Mouse (Mus musculus): ENCODE data around the gene Ugt2a1. TPM values are rescaled to one million over a fixed set of nuclear protein-coding genes. Genes with fewer than 3 reads are reported as not detected.
"Not testable (repeated sequence)": the region's sequence is repeated elsewhere in the genome, so short reads cannot be mapped to it uniquely, and the experiment has no call there.

Ugt2a1 gene
- polyA plus RNA-seq (2015; fragmentation: Nextera tagmentation; extraction: Ambion mirVana): not detected in 2 replicates

- 77% methylated on average over 1 of the region's 1 CpGs for WGBS
- no peak within 1 kb of the TSS for H3K9ac ChIP-seq
- H3K9me3 ChIP-seq: no peaks in the 10 kb centered on the region
- no peaks in the 10 kb centered on the region for H3K36me3 ChIP-seq
- no peaks in the 10 kb centered on the region for H3K4me1 ChIP-seq
- ATAC-seq (ENCODE audit: extremely low read depth, insufficient number of reproducible peaks, low FRiP score, low TSS enrichment): no peak
- no peaks in the 10 kb centered on the region for H3K27me3 ChIP-seq (replicated peaks)
- no peak within 1 kb of the TSS for H3K4me3 ChIP-seq
- no peak within 1 kb of the TSS for H3K4me2 ChIP-seq
- H3K27ac ChIP-seq (replicated peaks): no peak within 1 kb of the TSS
These were observed at the start of gene Ugt2a1 for GRCm38 (mm10) chr5:87490771-87491170. Ugt2a1 (minus strand) TSS chr5:87490871.

- no peaks in the 10 kb centered on the region for H3K27me3 ChIP-seq (replicated peaks)
- WGBS: 74% methylated on average over 2 of the region's 2 CpGs
These were observed 47.4 kb upstream of the Ugt2a1 start, which contains the start of gene Sult1b1 for GRCm38 (mm10) chr5:87538111-87538510. Sult1b1 (minus strand) TSS chr5:87538195.

GRCm38 (mm10) chr5:87535994-87536644, 45.4 kb upstream of the Ugt2a1 start:
- no peak for ATAC-seq (ENCODE audit: extremely low read depth, insufficient number of reproducible peaks, low FRiP score, low TSS enrichment)
- Histone ChIP-seq H3K36me3 (no peaks in the 10 kb centered on the region), H3K27ac (replicated peaks) (no peak overlapping the region), H3K4me3 (no peak overlapping the region), H3K4me1 (no peaks in the 10 kb centered on the region), H3K9me3 (no peaks in the 10 kb centered on the region), H3K9ac (no peak overlapping the region), H3K4me2 (no peak overlapping the region), H3K27me3 (replicated peaks) (no peaks in the 10 kb centered on the region)
- WGBS: 69% methylated on average over 4 of the region's 4 CpGs

More at GRCm38 (mm10) chr5:87538111-87538510, 47.4 kb upstream of the Ugt2a1 start, which contains the start of gene Sult1b1:
- no peak within 1 kb of the TSS for H3K27ac ChIP-seq (replicated peaks)
- ATAC-seq (ENCODE audit: extremely low read depth, insufficient number of reproducible peaks, low FRiP score, low TSS enrichment): no peak
- no peak within 1 kb of the TSS for H3K4me3 ChIP-seq
- no peak within 1 kb of the TSS for H3K4me2 ChIP-seq
- H3K36me3 ChIP-seq: no peaks in the 10 kb centered on the region
- H3K9me3 ChIP-seq: no peaks in the 10 kb centered on the region
- H3K9ac ChIP-seq: no peak within 1 kb of the TSS
- H3K4me1 ChIP-seq: no peaks in the 10 kb centered on the region

- no peaks in the 10 kb centered on the region for H3K36me3 ChIP-seq
- WGBS: 57% methylated on average over 2 of the region's 2 CpGs
These were observed 41.6 kb upstream of the Ugt2a1 start for GRCm38 (mm10) chr5:87532288-87532687.

GRCm38 (mm10) chr5:87523561-87523960, 32.9 kb upstream of the Ugt2a1 start:
- not testable (repeated sequence) for H3K27me3 ChIP-seq (replicated peaks); H3K9ac ChIP-seq; H3K4me3 ChIP-seq; H3K9me3 ChIP-seq; H3K36me3 ChIP-seq; H3K4me2 ChIP-seq; ATAC-seq (ENCODE audit: extremely low read depth, insufficient number of reproducible peaks, low FRiP score, low TSS enrichment); H3K27ac ChIP-seq (replicated peaks); H3K4me1 ChIP-seq
- WGBS: 62% methylated on average over 2 of the region's 2 CpGs

More at GRCm38 (mm10) chr5:87532288-87532687, 41.6 kb upstream of the Ugt2a1 start:
- ATAC-seq (ENCODE audit: extremely low read depth, insufficient number of reproducible peaks, low FRiP score, low TSS enrichment): no peak
- Histone ChIP-seq H3K9me3 (no peaks in the 10 kb centered on the region), H3K4me3 (no peak overlapping the region), H3K4me2 (no peak overlapping the region), H3K27ac (replicated peaks) (no peak overlapping the region), H3K27me3 (replicated peaks) (no peaks in the 10 kb centered on the region), H3K4me1 (no peaks in the 10 kb centered on the region), H3K9ac (no peak overlapping the region)

- Histone ChIP-seq H3K27ac (replicated peaks) (no peak overlapping the region), H3K4me1 (no peaks in the 10 kb centered on the region), H3K4me3 (no peak overlapping the region), H3K9me3 (no peaks in the 10 kb centered on the region), H3K9ac (no peak overlapping the region), H3K27me3 (replicated peaks) (no peaks in the 10 kb centered on the region), H3K4me2 (no peak overlapping the region), H3K36me3 (no peaks in the 10 kb centered on the region)
- no peak for ATAC-seq (ENCODE audit: extremely low read depth, insufficient number of reproducible peaks, low FRiP score, low TSS enrichment)
- 57% methylated on average over 4 of the region's 4 CpGs for WGBS
These were observed 15.2 kb upstream of the Ugt2a1 start for GRCm38 (mm10) chr5:87505776-87506458.

- ATAC-seq (ENCODE audit: extremely low read depth, insufficient number of reproducible peaks, low FRiP score, low TSS enrichment): no peak
- Histone ChIP-seq H3K27me3 (replicated peaks) (no peaks in the 10 kb centered on the region), H3K4me2 (no peak overlapping the region), H3K9ac (no peak overlapping the region), H3K4me3 (no peak overlapping the region), H3K4me1 (no peaks in the 10 kb centered on the region), H3K9me3 (no peaks in the 10 kb centered on the region), H3K36me3 (no peaks in the 10 kb centered on the region), H3K27ac (replicated peaks) (no peak overlapping the region)
- 66% methylated on average over 1 of the region's 1 CpGs for WGBS
These were observed 12.0 kb upstream of the Ugt2a1 start for GRCm38 (mm10) chr5:87502687-87503086.

- ATAC-seq (ENCODE audit: extremely low read depth, insufficient number of reproducible peaks, low FRiP score, low TSS enrichment): no peak
These were observed 8.7 kb upstream of the Ugt2a1 start for GRCm38 (mm10) chr5:87499341-87499740.

GRCm38 (mm10) chr5:87498936-87499335, 8.3 kb upstream of the Ugt2a1 start:
- no peaks in the 10 kb centered on the region for H3K9me3 ChIP-seq
- ATAC-seq (ENCODE audit: extremely low read depth, insufficient number of reproducible peaks, low FRiP score, low TSS enrichment): no peak
- no peaks in the 10 kb centered on the region for H3K4me1 ChIP-seq
- no peak overlapping the region for H3K4me3 ChIP-seq
- H3K27me3 ChIP-seq (replicated peaks): no peaks in the 10 kb centered on the region
- H3K4me2 ChIP-seq: no peak overlapping the region
- H3K9ac ChIP-seq: no peak overlapping the region
- H3K36me3 ChIP-seq: no peaks in the 10 kb centered on the region
- no peak overlapping the region for H3K27ac ChIP-seq (replicated peaks)

More at GRCm38 (mm10) chr5:87499341-87499740, 8.7 kb upstream of the Ugt2a1 start:
- Histone ChIP-seq H3K36me3 (no peaks in the 10 kb centered on the region), H3K27ac (replicated peaks) (no peak overlapping the region), H3K4me3 (no peak overlapping the region), H3K27me3 (replicated peaks) (no peaks in the 10 kb centered on the region), H3K4me1 (no peaks in the 10 kb centered on the region), H3K9me3 (no peaks in the 10 kb centered on the region), H3K9ac (no peak overlapping the region), H3K4me2 (no peak overlapping the region)

- not testable (repeated sequence) for H3K9me3 ChIP-seq; ATAC-seq (ENCODE audit: extremely low read depth, insufficient number of reproducible peaks, low FRiP score, low TSS enrichment); H3K36me3 ChIP-seq
These were observed 4.0 kb downstream of the Ugt2a1 start, which contains the start of gene Gm43638 for GRCm38 (mm10) chr5:87486706-87487105. Gm43638 (minus strand) TSS chr5:87486806.

GRCm38 (mm10) chr5:87482160-87482559, 8.5 kb downstream of the Ugt2a1 start, which contains the start of gene Ugt2a2:
Ugt2a2 (minus strand) TSS chr5:87482260.
- no peak within 1 kb of the TSS for H3K4me2 ChIP-seq
- H3K27ac ChIP-seq (replicated peaks): no peak within 1 kb of the TSS
- ATAC-seq (ENCODE audit: extremely low read depth, insufficient number of reproducible peaks, low FRiP score, low TSS enrichment): no peak
- no peaks in the 10 kb centered on the region for H3K4me1 ChIP-seq
- no peaks in the 10 kb centered on the region for H3K9me3 ChIP-seq
- 70% methylated on average over 5 of the region's 5 CpGs for WGBS
- H3K9ac ChIP-seq: no peak within 1 kb of the TSS
- H3K27me3 ChIP-seq (replicated peaks): no peaks in the 10 kb centered on the region
- H3K36me3 ChIP-seq: no peaks in the 10 kb centered on the region
- H3K4me3 ChIP-seq: no peak within 1 kb of the TSS

More at GRCm38 (mm10) chr5:87486706-87487105, 4.0 kb downstream of the Ugt2a1 start, which contains the start of gene Gm43638:
- not testable (repeated sequence) for H3K9ac ChIP-seq; H3K4me1 ChIP-seq; H3K27me3 ChIP-seq (replicated peaks); H3K4me2 ChIP-seq; H3K27ac ChIP-seq (replicated peaks); H3K4me3 ChIP-seq
- WGBS: 70% methylated on average over 1 of the region's 1 CpGs
